Mouse (Mus musculus) MEL (cell line): Measurements from ENCODE around the gene Csnk2b. TPM values are rescaled to one million over a fixed set of nuclear protein-coding genes. Genes with fewer than 3 reads are reported as not detected.

Source experiments
- DNase-seq: peaks from one replicate; pipeline ENCODE4 v3.0.0; 2011; ENCODE audit warnings: low read depth, low spot score
- H3K27ac ChIP-seq: 2 replicates; pipeline ENCODE4 v1.5.1; 2012; ENCODE audit warnings: low read depth, mild to moderate bottlenecking, control low read depth, low read length, moderate library complexity; ENCODE audit not compliant: control insufficient read depth
- H3K27me3 ChIP-seq, 2 experiments: fragments of 150-350 bp in 1 of 2; sonication (generic) in 1 of 2; 2 replicates each; pipeline ENCODE4 v1.6.1; 2012; ENCODE audit warnings: low read length in 2 of 2, mild to moderate bottlenecking in 2 of 2, improper control_type of control experiment in 1 of 2, moderate library complexity in 1 of 2; ENCODE audit not compliant: insufficient read depth in 2 of 2, control insufficient read depth in 1 of 2
- H3K36me3 ChIP-seq, 2 experiments: 2 replicates each; pipeline ENCODE4 v1.6.1; 2012 to 2014; ENCODE audit warnings: low read length in 2 of 2, improper control_type of control experiment in 1 of 2, inconsistent platforms in 1 of 2, mild to moderate bottlenecking in 1 of 2; ENCODE audit not compliant: insufficient read depth in 2 of 2, control insufficient read depth in 1 of 2
- H3K4me1 ChIP-seq, 2 experiments: fragments of 150-350 bp in 1 of 2; sonication (generic) in 1 of 2; 2 replicates each; pipeline ENCODE4 v1.6.1; 2012; ENCODE audit warnings: low read length in 2 of 2, improper control_type of control experiment in 1 of 2, mild to moderate bottlenecking in 1 of 2; ENCODE audit not compliant: insufficient read depth in 2 of 2, control insufficient read depth in 1 of 2
- H3K4me3 ChIP-seq, 2 experiments: fragments of 150-350 bp in 1 of 2; sonication (generic) in 1 of 2; 2 replicates each; pipeline ENCODE4 v1.5.1; 2012; ENCODE audit warnings: low read depth in 2 of 2, low read length in 2 of 2, mild to moderate bottlenecking in 2 of 2, moderate library complexity in 2 of 2, control low read depth in 1 of 2, improper control_type of control experiment in 1 of 2; ENCODE audit not compliant: control insufficient read depth in 1 of 2, insufficient read depth in 1 of 2
- H3K79me2 ChIP-seq: 2 replicates; pipeline ENCODE4 v1.6.1; 2012; ENCODE audit warnings: mild to moderate bottlenecking, low read length, moderate library complexity; ENCODE audit not compliant: control insufficient read depth, poor library complexity, insufficient read depth
- H3K9ac ChIP-seq: 2 replicates; pipeline ENCODE4 v1.6.1; 2012; ENCODE audit warnings: low read depth, mild to moderate bottlenecking, control low read depth, low read length, moderate library complexity; ENCODE audit not compliant: control insufficient read depth, poor library complexity, severe bottlenecking
- H3K9me3 ChIP-seq: fragments of 150-350 bp; sonication (generic); replicated peaks from 2 replicates; pipeline ENCODE4 v1.6.1; 2012; ENCODE audit warnings: mild to moderate bottlenecking, low read length, improper control_type of control experiment, moderate library complexity; ENCODE audit not compliant: insufficient read depth
- CHD1 ChIP-seq: IDR thresholded peaks from 2 replicates; pipeline ENCODE4 v1.6.1; 2012; ENCODE audit warnings: low read depth, mild to moderate bottlenecking, inconsistent platforms, low read length, improper control_type of control experiment
- CHD2 ChIP-seq: IDR thresholded peaks from 2 replicates; pipeline ENCODE4 v1.6.1; 2011; ENCODE audit warnings: low read length, improper control_type of control experiment
- CTCF ChIP-seq, 3 experiments: IDR thresholded peaks in 2 of 3; conservative IDR thresholded peaks in 1 of 3; 2 replicates each; pipeline ENCODE4 v1.5.1; 2011 to 2012; ENCODE audit warnings: low read length in 3 of 3, low read depth in 2 of 3, mild to moderate bottlenecking in 2 of 3, improper control_type of control experiment in 1 of 3, inconsistent platforms in 1 of 3, mixed read lengths in 1 of 3, moderate library complexity in 1 of 3; ENCODE audit not compliant: control insufficient read depth in 1 of 3, insufficient read depth in 1 of 3, poor library complexity in 1 of 3, severe bottlenecking in 1 of 3
- ELF1 ChIP-seq: IDR thresholded peaks from 2 replicates; pipeline ENCODE4 v1.6.1; 2014; ENCODE audit warnings: low read depth, mild to moderate bottlenecking, inconsistent platforms, low read length, improper control_type of control experiment, moderate library complexity
- EP300 ChIP-seq, 2 experiments: IDR thresholded peaks; 2 replicates each; pipeline ENCODE4 v1.6.1; 2011; ENCODE audit warnings: improper control_type of control experiment in 2 of 2, low read length in 2 of 2, low read depth in 1 of 2, mild to moderate bottlenecking in 1 of 2
- ETS1 ChIP-seq: IDR thresholded peaks from 2 replicates; pipeline ENCODE4 v1.6.1; 2012; ENCODE audit warnings: low read depth, mild to moderate bottlenecking, inconsistent platforms, low read length, improper control_type of control experiment, moderate library complexity
- GABPA ChIP-seq: IDR thresholded peaks from 2 replicates; pipeline ENCODE4 v1.6.1; 2012; ENCODE audit warnings: low read depth, mild to moderate bottlenecking, inconsistent platforms, low read length, improper control_type of control experiment, moderate library complexity
- GATA1 ChIP-seq: IDR thresholded peaks from 2 replicates; pipeline ENCODE4 v1.6.1; 2011; ENCODE audit warnings: low read depth, low read length, improper control_type of control experiment
- HCFC1 ChIP-seq: IDR thresholded peaks from 2 replicates; pipeline ENCODE4 v1.6.1; 2012; ENCODE audit warnings: low read depth, mild to moderate bottlenecking, inconsistent platforms, low read length, improper control_type of control experiment, moderate library complexity
- JUND ChIP-seq: IDR thresholded peaks from 2 replicates; pipeline ENCODE4 v1.6.1; 2011; ENCODE audit warnings: low read depth, mild to moderate bottlenecking, improper control_type of control experiment, low read length
- MAFK ChIP-seq: IDR thresholded peaks from 2 replicates; pipeline ENCODE4 v1.6.1; 2011; ENCODE audit warnings: low read depth, mild to moderate bottlenecking, low read length, improper control_type of control experiment, borderline replicate concordance
- MAX ChIP-seq: IDR thresholded peaks from 2 replicates; pipeline ENCODE4 v1.6.1; 2011; ENCODE audit warnings: low read length, improper control_type of control experiment
- MAZ ChIP-seq: IDR thresholded peaks from 2 replicates; pipeline ENCODE4 v1.6.1; 2012; ENCODE audit warnings: low read depth, mild to moderate bottlenecking, inconsistent platforms, low read length, improper control_type of control experiment
- MEF2A ChIP-seq: IDR thresholded peaks from 2 replicates; pipeline ENCODE4 v1.6.1; 2014; ENCODE audit warnings: low read depth, mild to moderate bottlenecking, inconsistent platforms, low read length, improper control_type of control experiment; ENCODE audit not compliant: poor library complexity, insufficient replicate concordance, severe bottlenecking; ENCODE audit errors: extremely low read depth
- MXI1 ChIP-seq: IDR thresholded peaks from 2 replicates; pipeline ENCODE4 v1.6.1; 2011; ENCODE audit warnings: mild to moderate bottlenecking, low read depth, low read length, improper control_type of control experiment
- MYB ChIP-seq: IDR thresholded peaks from 2 replicates; pipeline ENCODE4 v1.6.1; 2011; ENCODE audit warnings: mild to moderate bottlenecking, low read depth, low read length, improper control_type of control experiment
- MYC ChIP-seq: IDR thresholded peaks from 2 replicates; pipeline ENCODE4 v1.6.1; 2011; ENCODE audit warnings: low read depth, mild to moderate bottlenecking, low read length, improper control_type of control experiment, moderate library complexity
- NELFE ChIP-seq: IDR thresholded peaks from 2 replicates; pipeline ENCODE4 v1.6.1; 2011; ENCODE audit warnings: low read depth, low read length, improper control_type of control experiment
- NRF1 ChIP-seq: IDR thresholded peaks from 2 replicates; pipeline ENCODE4 v1.6.1; 2014; ENCODE audit warnings: low read depth, mild to moderate bottlenecking, inconsistent platforms, low read length, improper control_type of control experiment, moderate library complexity; ENCODE audit not compliant: poor library complexity, insufficient read depth, severe bottlenecking
- POLR2A ChIP-seq, 2 experiments: IDR thresholded peaks; 2 replicates each; pipeline ENCODE4 v1.6.1; 2011 to 2012; ENCODE audit warnings: low read length in 2 of 2, mild to moderate bottlenecking in 2 of 2, control low read depth in 1 of 2, improper control_type of control experiment in 1 of 2, low read depth in 1 of 2, moderate library complexity in 1 of 2; ENCODE audit not compliant: control insufficient read depth in 1 of 2, insufficient read depth in 1 of 2, poor library complexity in 1 of 2
- POLR2AphosphoS2 ChIP-seq: IDR thresholded peaks from 2 replicates; pipeline ENCODE4 v1.6.1; 2011; ENCODE audit warnings: low read length, improper control_type of control experiment
- POLR2AphosphoS5 ChIP-seq: IDR thresholded peaks from 2 replicates; pipeline ENCODE4 v1.6.1; 2012; ENCODE audit warnings: low read depth, borderline replicate concordance, mild to moderate bottlenecking, inconsistent platforms, low read length, moderate library complexity, mixed read lengths
- SIN3A ChIP-seq: IDR thresholded peaks from 2 replicates; pipeline ENCODE4 v1.6.1; 2012; ENCODE audit warnings: low read length, improper control_type of control experiment, inconsistent platforms
- SMC3 ChIP-seq: IDR thresholded peaks from 2 replicates; pipeline ENCODE4 v1.6.1; 2011; ENCODE audit warnings: low read depth, low read length, improper control_type of control experiment
- TAL1 ChIP-seq: IDR thresholded peaks from 2 replicates; pipeline ENCODE4 v1.6.1; 2012; ENCODE audit warnings: mild to moderate bottlenecking, inconsistent platforms, low read length, moderate library complexity, mixed read lengths
- TBP ChIP-seq: IDR thresholded peaks from 2 replicates; pipeline ENCODE4 v1.8.0; 2011; ENCODE audit warnings: low read depth, low read length, improper control_type of control experiment
- TCF12 ChIP-seq: IDR thresholded peaks from 2 replicates; pipeline ENCODE4 v1.6.1; 2014; ENCODE audit warnings: low read depth, mild to moderate bottlenecking, inconsistent platforms, low read length, improper control_type of control experiment, moderate library complexity
- USF2 ChIP-seq, 2 experiments: IDR thresholded peaks; 2 replicates each; pipeline ENCODE4 v1.6.1; 2011 to 2012; ENCODE audit warnings: improper control_type of control experiment in 2 of 2, low read length in 2 of 2, borderline replicate concordance in 1 of 2, inconsistent platforms in 1 of 2, low read depth in 1 of 2, mild to moderate bottlenecking in 1 of 2; ENCODE audit not compliant: insufficient read depth in 1 of 2
- ZMIZ1 ChIP-seq: IDR thresholded peaks from 2 replicates; pipeline ENCODE4 v1.6.1; 2012; ENCODE audit warnings: low read depth, mild to moderate bottlenecking, inconsistent platforms, low read length, improper control_type of control experiment, moderate library complexity
- ZNF384 ChIP-seq: IDR thresholded peaks from 2 replicates; pipeline ENCODE4 v1.6.1; 2012; ENCODE audit warnings: low read depth, mild to moderate bottlenecking, inconsistent platforms, low read length, improper control_type of control experiment
- polyA plus RNA-seq, 2 experiments: library from polyadenylated mRNA; stranded (reverse) in 1 of 2; unstranded in 1 of 2; fragments of >175 nt in 1 of 2; fragments of >200 nt in 1 of 2; gene quantifications; 2 replicates each; pipeline versions ENCODE4 v1.2.1 to v1.2.4; 2012; ENCODE audit warnings: low replicate concordance in 2 of 2, low read depth in 1 of 2; ENCODE audit not compliant: insufficient read length in 2 of 2, insufficient read depth in 1 of 2, missing spikeins in 1 of 2
- total RNA-seq: library from RNA; depleted of rRNA; stranded (reverse); fragments of 300-350 nt; gene quantifications from 2 replicates; pipeline ENCODE4 v1.2.3, GENCODE M21; 2012

Csnk2b gene
- total and polyA plus RNA-seq, 3 experiments = 222 to 607 TPM; not detected in 1

DNA sequence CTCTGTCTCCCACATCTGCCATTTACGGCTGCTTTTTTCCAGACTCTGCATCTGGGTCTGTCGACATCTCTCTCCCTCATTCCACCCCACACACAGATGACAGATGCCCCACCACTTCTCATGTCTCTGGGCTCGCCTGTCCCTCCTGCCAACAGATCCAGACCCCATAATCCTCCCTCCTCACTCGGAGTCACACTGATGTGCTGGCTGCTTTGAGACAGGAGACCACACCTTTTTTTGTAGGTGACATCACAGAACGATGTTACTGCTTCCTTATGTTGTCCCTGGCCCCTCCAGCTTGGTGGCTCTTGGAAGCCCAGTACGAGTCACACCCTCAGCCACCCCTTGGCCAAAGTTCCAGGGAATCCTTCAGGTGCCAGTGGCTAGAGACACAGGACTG, 41.6 kb downstream of the Csnk2b start:
- TF ChIP-seq TCF12 (no peak), POLR2A (IDR thresholded peaks at IDR 0.05; ENCODE audit: control insufficient read depth in 1 of 2, insufficient read depth in 1 of 2, low read depth in 1 of 2, low read length in 2 of 2, poor library complexity in 1 of 2) (peak in 1 of 2 experiments; percentile 31; a peak in 1 of 4 replicates), POLR2AphosphoS2 (no peak)
- Histone ChIP-seq H3K79me2 (no peaks in the 10 kb centered on the region), H3K9ac (peak overlapping the region; percentile 50), H3K4me1 (peaks cover 20 to 52% of the 10 kb centered on the region in 2 experiments), H3K27me3 (no peaks in the 10 kb centered on the region), H3K27ac (peak overlapping the region; percentile 94), H3K9me3 (no peaks in the 10 kb centered on the region), H3K4me3 (peak overlapping the region; percentile 3 to 19; a peak in 2 of 4 replicates), H3K36me3 (peaks cover 0 to 38% of the 10 kb centered on the region in 2 experiments; a peak in 2 of 4 replicates)
- no peak for DNase-seq

DNA sequence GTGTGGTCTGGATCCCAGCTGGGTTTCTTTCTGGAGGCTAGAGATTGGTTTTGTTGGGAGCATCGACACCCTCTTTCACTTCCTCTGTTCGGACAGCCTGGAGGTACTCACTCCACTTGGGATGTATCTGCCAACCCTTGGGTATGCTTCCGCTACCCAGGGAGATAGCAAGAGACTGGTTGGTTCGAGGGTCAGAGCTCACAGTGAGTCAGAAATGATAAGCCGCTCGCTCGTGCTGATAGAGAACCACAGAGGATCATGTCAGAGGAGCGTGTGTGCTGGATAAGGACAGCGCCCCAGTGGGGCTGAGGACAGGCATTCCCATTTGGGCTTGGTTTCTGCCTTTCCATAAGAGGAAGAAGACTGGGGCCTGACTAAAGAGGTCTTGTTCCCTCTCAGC, 42.1 kb downstream of the Csnk2b start:
- H3K9me3 ChIP-seq = no peaks in the 10 kb centered on the region
- peaks cover 0 to 35% of the 10 kb centered on the region in 2 experiments; a peak in 2 of 4 replicates for H3K36me3 ChIP-seq
- peaks cover 20 to 47% of the 10 kb centered on the region in 2 experiments for H3K4me1 ChIP-seq
- no peaks in the 10 kb centered on the region for H3K79me2 ChIP-seq
- DNase-seq = peak; percentile 95
- peak overlapping the region; percentile 50 for H3K9ac ChIP-seq
- H3K4me3 ChIP-seq = peak overlapping the region in 1 of 2 experiments; percentile 3; a peak in 1 of 4 replicates
- peak overlapping the region; percentile 95 for H3K27ac ChIP-seq
- H3K27me3 ChIP-seq = no peaks in the 10 kb centered on the region
- no peak for TF ChIP-seq CHD1
- peak; percentile 70 for TF ChIP-seq MAX
- peak; percentile 27; the same call in 1 of the 2 replicates for TF ChIP-seq ZNF384
- TF ChIP-seq CHD2 = no peak
- peak; percentile 99 for TF ChIP-seq GATA1
- peak; percentile 65 for TF ChIP-seq MXI1
- peak; percentile 81; the same call in 1 of the 2 replicates for TF ChIP-seq MYC
- TF ChIP-seq NRF1 = no peak
- peak; percentile 17 to 53 (median 43); a peak in 5 of 6 replicates for TF ChIP-seq CTCF (IDR thresholded peaks at IDR 0.05 in 2 of 3, conservative IDR thresholded peaks at IDR 0.05 in 1 of 3; ENCODE audit: control insufficient read depth in 1 of 3, insufficient read depth in 1 of 3, low read depth in 2 of 3, low read length in 3 of 3, poor library complexity in 1 of 3, severe bottlenecking in 1 of 3)
- TF ChIP-seq EP300 (IDR thresholded peaks at IDR 0.05; ENCODE audit: low read depth in 1 of 2, low read length in 2 of 2) = peak; percentile 96 to 97
- TF ChIP-seq ETS1 = peak; percentile 95
- TF ChIP-seq SIN3A = peak; percentile 96
- peak; percentile 76 for TF ChIP-seq MAZ
- TF ChIP-seq POLR2AphosphoS5 = no peak
- TF ChIP-seq GABPA = no peak
- TF ChIP-seq JUND = peak; percentile 83
- peak; percentile 74 for TF ChIP-seq ELF1
- no peak for TF ChIP-seq SMC3
- peak; percentile 90 for TF ChIP-seq TAL1
- TF ChIP-seq MEF2A = no peak
- TF ChIP-seq POLR2AphosphoS2 = no peak
- peak; percentile 55 for TF ChIP-seq NELFE
- no peak; the same call in 1 of the 2 replicates for TF ChIP-seq ZMIZ1
- peak; percentile 75 for TF ChIP-seq TBP
- peak in 1 of 2 experiments; percentile 66; a peak in 2 of 4 replicates for TF ChIP-seq POLR2A (IDR thresholded peaks at IDR 0.05; ENCODE audit: control insufficient read depth in 1 of 2, insufficient read depth in 1 of 2, low read depth in 1 of 2, low read length in 2 of 2, poor library complexity in 1 of 2)
- TF ChIP-seq MYB = peak; percentile 45
- no peak for TF ChIP-seq USF2 (IDR thresholded peaks at IDR 0.05; ENCODE audit: borderline replicate concordance in 1 of 2, insufficient read depth in 1 of 2, low read depth in 1 of 2, low read length in 2 of 2)
- peak; percentile 47; the same call in 1 of the 2 replicates for TF ChIP-seq MAFK
- TF ChIP-seq HCFC1 = peak; percentile 57
